Mouse (Mus musculus) frontal cortex, adult (tissue): Measurements from ENCODE around the gene Spred1.

Experiments
- ATAC-seq: cut with Nextera tagmentation; 2 replicates; pipeline ENCODE4 v1.9.2; 2017; ENCODE audit warnings: mild to moderate bottlenecking, moderate library complexity, mixed read lengths; ENCODE audit not compliant: low TSS enrichment

The Spred1 gene

GRCm38 (mm10) chr2:117180250-117180885, 59.2 kb downstream of the Spred1 start:
- peak; percentile 75 for ATAC-seq

GRCm38 (mm10) chr2:117185587-117185986, 64.4 kb downstream of the Spred1 start:
- no peak for ATAC-seq

- peak; percentile 53 for ATAC-seq
Observed at GRCm38 (mm10) chr2:117190915-117191314, 69.7 kb downstream of the Spred1 start.

- no peak for ATAC-seq
Observed at GRCm38 (mm10) chr2:117194309-117194708, 73.1 kb downstream of the Spred1 start.

GRCm38 (mm10) chr2:117195151-117195550, 74.0 kb downstream of the Spred1 start:
- ATAC-seq = no peak

GRCm38 (mm10) chr2:117195578-117195977, 74.4 kb downstream of the Spred1 start:
- peak; percentile 60 for ATAC-seq

- peak; percentile 5; the same call in 1 of the 2 replicates for ATAC-seq
Observed at GRCm38 (mm10) chr2:117200869-117201338, 79.7 kb downstream of the Spred1 start.

GRCm38 (mm10) chr2:117203350-117203749, 82.2 kb downstream of the Spred1 start:
- peak; percentile 90 for ATAC-seq

GRCm38 (mm10) chr2:117204534-117204933, 83.4 kb downstream of the Spred1 start:
- ATAC-seq = no peak

- no peak for ATAC-seq
Observed at GRCm38 (mm10) chr2:117205066-117205465, 83.9 kb downstream of the Spred1 start.

- ATAC-seq = peak; percentile 70
Observed at GRCm38 (mm10) chr2:117210416-117211085, 89.4 kb downstream of the Spred1 start.

GRCm38 (mm10) chr2:117216152-117216551, 95.0 kb downstream of the Spred1 start:
- no peak for ATAC-seq

GRCm38 (mm10) chr2:117217695-117218216, 96.6 kb downstream of the Spred1 start:
- peak; percentile 71 for ATAC-seq

- ATAC-seq = no peak
Observed at GRCm38 (mm10) chr2:117219536-117219935, 98.4 kb downstream of the Spred1 start.

- ATAC-seq = no peak
Observed at GRCm38 (mm10) chr2:117222651-117223050, 101.5 kb downstream of the Spred1 start.

- ATAC-seq = peak; percentile 71
Observed at GRCm38 (mm10) chr2:117228601-117229125, 107.5 kb downstream of the Spred1 start.

GRCm38 (mm10) chr2:117230261-117230660, 109.1 kb downstream of the Spred1 start:
- ATAC-seq = no peak

GRCm38 (mm10) chr2:117231257-117231656, 110.1 kb downstream of the Spred1 start:
- ATAC-seq = peak; percentile 86
